ENCODE assay signal across 17 mouse cellular contexts in the genomic region with DNA sequence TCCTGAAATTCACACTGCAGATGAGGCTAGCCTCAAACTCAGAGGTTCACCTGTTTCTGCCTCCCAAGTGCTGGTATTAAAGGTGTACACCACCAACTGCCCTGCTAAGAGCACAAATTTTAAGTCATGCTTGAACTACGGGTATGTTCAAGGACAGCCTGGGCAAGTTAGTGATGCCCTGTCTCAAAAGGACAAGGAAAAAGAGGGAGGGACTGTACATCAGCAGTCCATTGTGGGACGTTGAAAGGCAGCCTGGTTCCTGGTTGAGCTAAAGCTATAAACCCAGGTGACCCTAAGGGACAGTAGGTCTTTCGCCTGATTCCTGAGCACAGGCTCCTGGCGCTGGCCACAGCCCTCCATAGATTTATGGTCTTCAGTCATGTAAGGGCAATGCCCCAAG. TPM values are rescaled to one million over a fixed set of nuclear protein-coding genes. Genes with fewer than 3 reads are reported as not detected.
"Had no signal": no experiment of that assay in that cellular context is flagged by ENCODE, and none has a peak within 500 bp of the region (broad histone marks: within the 10 kb centered on the region; RNA-seq: fewer than 3 reads in every experiment).

No protein-coding gene starts in this region.

- H3K4me2 ChIP-seq: neural tube, embryonic 13.5 days; neural tube, embryonic 15.5 days; stomach, embryonic 15.5 days had no signal

- H3K27me3 ChIP-seq: neural tube, embryonic 13.5 days; neural tube, embryonic 15.5 days; stomach, embryonic 15.5 days had no signal

- H3K4me1 ChIP-seq: stomach, embryonic 15.5 days had no signal

- H3K9ac ChIP-seq: neural tube, embryonic 13.5 days; neural tube, embryonic 15.5 days; stomach, embryonic 15.5 days had no signal

- DNase-seq: retina, postnatal 1 day; right cerebral cortex, adult 18-20 months; right cerebral cortex, postnatal 14 days; right cerebral cortex, postnatal 25 days; right cerebral cortex, postnatal 4 days; spleen, adult 18-20 months; thymus, adult 18-20 months; thymus, adult 2 months; thymus, postnatal 14 days; thymus, postnatal 25 days; thymus, postnatal 36 days; thymus, postnatal 4 days had no signal

- H3K36me3 ChIP-seq: neural tube, embryonic 13.5 days; neural tube, embryonic 15.5 days; stomach, embryonic 15.5 days had no signal

- H3K27ac ChIP-seq: neural tube, embryonic 13.5 days; neural tube, embryonic 15.5 days; stomach, embryonic 15.5 days; stomach, postnatal 0 days had no signal

- H3K9me3 ChIP-seq: stomach, embryonic 15.5 days had no signal

- H3K4me3 ChIP-seq: neural tube, embryonic 13.5 days; neural tube, embryonic 15.5 days; stomach, embryonic 15.5 days had no signal

RNA-seq across cellular contexts. Expression of a gene that starts 51.0 kb away (rescaled TPM):
- polyA plus RNA-seq: testis, adult 2 months; thymus, adult 2 months had no signal
